8 mouse cellular contexts compared by ENCODE assay signal in genomic region chr4:59870859-59871591, GRCm38 (mm10). TPM values are rescaled to one million over a fixed set of nuclear protein-coding genes. Genes with fewer than 3 reads are reported as not detected.
A peak's percentile ranks its signal among the peaks of the same experiment; 100 is the strongest.
DNase-seq lines count a peak whose midpoint lies in the region; ATAC-seq and TF ChIP-seq lines count a peak whose summit lies in the region.

No protein-coding gene starts in this region.

- H3K36me3 ChIP-seq in hindbrain, embryonic 10.5 days: peaks cover 11% of the 10 kb centered on the region; the same call in 1 of the 2 replicates
- no peaks in the 10 kb centered on the region for H3K36me3 ChIP-seq in lung, postnatal 0 days (ENCODE audit: insufficient read depth, low read length)

- H3K4me2 ChIP-seq in lung, postnatal 0 days (replicated peaks; ENCODE audit: low read depth, low read length): no peak overlapping the region

- WGBS in hindbrain, embryonic 10.5 days: 61% methylated on average over 9 of the region's 9 CpGs
- WGBS in lung, postnatal 0 days: 54% methylated on average over 9 of the region's 9 CpGs

- no peak for TF ChIP-seq EP300 in lung, postnatal 0 days (IDR thresholded peaks at IDR 0.05)

- peak; percentile 58 for ATAC-seq in frontal cortex, adult (ENCODE audit: low TSS enrichment)
- peak; percentile 84 for ATAC-seq in lung, postnatal 0 days

- no peak overlapping the region for H3K9ac ChIP-seq in lung, postnatal 0 days (replicated peaks; ENCODE audit: low read depth)

- peak; percentile 92 for TF ChIP-seq CTCF in lung, postnatal 0 days (IDR thresholded peaks at IDR 0.05)

- H3K27ac ChIP-seq in hindbrain, embryonic 10.5 days: no peak overlapping the region
- peak overlapping the region; percentile 58 for H3K27ac ChIP-seq in lung, postnatal 0 days (ENCODE audit: low read length)

- no peaks in the 10 kb centered on the region for H3K27me3 ChIP-seq in hindbrain, embryonic 10.5 days (ENCODE audit: insufficient read depth, poor library complexity, severe bottlenecking)
- H3K27me3 ChIP-seq in lung, postnatal 0 days (replicated peaks; ENCODE audit: insufficient read depth, low read length): no peaks in the 10 kb centered on the region

- H3K9me3 ChIP-seq in hindbrain, embryonic 10.5 days: no peaks in the 10 kb centered on the region
- H3K9me3 ChIP-seq in lung, postnatal 0 days (ENCODE audit: low read length): no peaks in the 10 kb centered on the region

- no peak overlapping the region for H3K4me3 ChIP-seq in hindbrain, embryonic 10.5 days
- no peak overlapping the region for H3K4me3 ChIP-seq in lung, postnatal 0 days (ENCODE audit: low read depth, low read length)

- DNase-seq in MN1 (ENCODE audit: low spot score): peak; percentile 81
- DNase-seq in cerebellum, adult 8-10 months: peak; percentile 85
- peak; percentile 72 for DNase-seq in hindbrain, embryonic 10.5 days (ENCODE audit: low spot score)
- DNase-seq in layer of hippocampus, adult 9-10 months (ENCODE audit: low spot score): peak; percentile 90
- DNase-seq in lung, postnatal 0 days (ENCODE audit: low spot score): peak; percentile 93
- DNase-seq in retina, embryonic 14.5 days (ENCODE audit: low spot score): peak; percentile 93
- DNase-seq in thymus, postnatal 36 days: peak; percentile 69 to 70

- peaks cover 16% of the 10 kb centered on the region for H3K4me1 ChIP-seq in hindbrain, embryonic 10.5 days (replicated peaks)
- H3K4me1 ChIP-seq in lung, postnatal 0 days (ENCODE audit: insufficient read depth, low read depth, low read length): peaks cover 12% of the 10 kb centered on the region; the same call in 1 of the 2 replicates

RNA-seq across cellular contexts. Expression of gene Slc46a2, which starts 43.8 kb away (rescaled TPM):
- not detected in 2 replicates for polyA plus RNA-seq in hindbrain, embryonic 10.5 days (2016; fragmentation: Nextera tagmentation; extraction: Ambion mirVana)
- polyA plus RNA-seq in lung, postnatal 0 days (2015; fragmentation: Nextera tagmentation; extraction: Ambion mirVana): 0.10 TPM in 2 replicates
